Mouse (Mus musculus): ENCODE data around the gene Prkag3.

The Prkag3 gene

GRCm38 (mm10) chr1:74713859-74714730 is 34.9 kb downstream of the Prkag3 start:
- no peak for DNase-seq (ENCODE audit: extremely low spot score, low read depth, low spot score)

DNA sequence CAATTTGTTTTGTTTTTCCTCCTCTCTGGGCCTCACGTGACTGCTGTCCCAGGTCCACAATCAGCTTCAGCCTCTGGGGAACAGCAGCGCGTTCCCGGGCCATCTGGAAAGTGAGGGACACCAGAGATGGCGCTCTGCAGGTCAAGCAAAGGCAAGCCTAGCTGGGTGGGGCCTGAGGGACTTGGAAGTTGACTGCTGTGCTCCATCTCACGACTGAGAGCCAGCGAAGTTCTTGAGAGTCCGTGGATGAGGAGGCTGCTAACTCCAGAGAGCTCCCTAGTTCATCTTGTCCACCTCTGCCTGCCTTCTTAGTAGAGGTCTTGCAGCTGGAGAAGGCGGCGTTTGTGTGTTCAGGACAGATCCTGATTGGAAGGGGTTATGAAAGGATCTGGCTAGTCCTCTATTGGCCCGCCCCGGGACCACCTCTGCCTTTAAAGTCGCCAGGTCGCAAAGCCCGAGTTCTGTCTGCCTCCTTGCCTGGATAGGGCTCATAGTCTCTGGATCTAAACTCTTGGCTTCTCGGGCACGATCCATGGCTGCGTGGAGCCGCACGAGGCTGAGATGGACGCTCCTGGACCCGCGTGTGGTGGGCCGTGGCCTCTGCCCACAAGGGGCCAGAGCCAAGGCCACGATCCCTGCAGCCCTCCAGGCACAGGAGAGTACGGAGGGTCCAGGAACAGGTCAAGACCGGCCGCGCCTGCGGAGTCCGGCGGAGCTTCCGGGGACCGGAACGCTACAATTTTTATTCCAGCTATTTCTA is 35.7 kb downstream of the Prkag3 start, which contains the start of gene Cyp27a1:
Gene Cyp27a1, plus strand, starts transcription at position 476 of the 760 bp plus-strand sequence.
- DNase-seq (ENCODE audit: extremely low spot score, low read depth, low spot score) = peak; percentile 57

DNA sequence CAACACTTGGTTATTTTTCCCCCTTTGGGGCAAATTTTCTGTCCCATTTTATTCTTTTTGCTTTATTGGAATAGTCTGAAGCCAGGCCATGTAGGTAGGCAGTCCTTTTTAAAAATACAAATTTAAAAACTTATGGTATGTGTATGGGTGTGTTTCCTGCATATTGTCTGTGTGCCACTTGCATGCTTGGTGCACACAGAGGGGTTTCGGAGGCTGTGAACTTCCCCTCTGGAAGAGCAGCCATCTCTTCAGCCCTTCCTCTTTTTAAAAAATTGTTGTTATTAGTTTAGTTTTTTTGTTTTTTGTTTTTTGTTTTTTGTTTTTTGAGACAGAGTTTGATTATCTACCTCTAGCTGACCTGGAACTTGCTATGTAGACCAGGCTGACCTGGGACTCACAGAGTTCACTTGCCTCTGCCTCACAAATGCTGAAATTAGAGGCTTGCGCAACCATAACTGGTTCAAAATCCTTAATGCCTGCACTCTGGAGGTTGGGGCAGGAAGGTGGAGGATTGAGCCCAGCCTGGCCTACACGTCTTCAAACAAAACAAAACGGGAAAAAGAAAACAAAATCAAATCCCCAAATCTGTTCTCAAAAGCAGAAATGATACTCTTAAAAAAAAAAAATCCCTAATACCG is 36.4 kb downstream of the Prkag3 start:
- DNase-seq (ENCODE audit: extremely low spot score, low read depth, low spot score) = no peak

DNA sequence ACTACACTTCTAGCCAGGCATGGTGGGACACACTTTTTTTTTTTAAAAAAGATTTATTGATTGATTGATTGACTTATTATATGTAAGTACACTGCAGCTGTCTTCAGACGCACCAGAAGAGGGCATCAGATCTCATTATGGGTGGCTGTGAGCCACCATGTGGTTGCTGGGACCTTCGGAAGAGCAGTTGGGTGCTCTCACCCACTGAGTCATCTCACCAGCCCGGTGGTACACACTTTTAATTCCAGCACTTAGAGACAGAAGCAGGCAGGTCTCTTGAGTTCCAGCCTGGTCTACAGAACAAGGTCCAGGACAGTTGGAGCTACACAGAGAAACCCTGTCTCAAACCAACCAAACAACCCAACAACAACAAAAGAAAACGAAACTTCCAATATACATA is 37.0 kb downstream of the Prkag3 start:
- DNase-seq (ENCODE audit: extremely low spot score, low read depth, low spot score) = no peak

GRCm38 (mm10) chr1:74709566-74709965 is 39.5 kb downstream of the Prkag3 start:
- no peak for DNase-seq (ENCODE audit: extremely low spot score, low read depth, low spot score)

DNA sequence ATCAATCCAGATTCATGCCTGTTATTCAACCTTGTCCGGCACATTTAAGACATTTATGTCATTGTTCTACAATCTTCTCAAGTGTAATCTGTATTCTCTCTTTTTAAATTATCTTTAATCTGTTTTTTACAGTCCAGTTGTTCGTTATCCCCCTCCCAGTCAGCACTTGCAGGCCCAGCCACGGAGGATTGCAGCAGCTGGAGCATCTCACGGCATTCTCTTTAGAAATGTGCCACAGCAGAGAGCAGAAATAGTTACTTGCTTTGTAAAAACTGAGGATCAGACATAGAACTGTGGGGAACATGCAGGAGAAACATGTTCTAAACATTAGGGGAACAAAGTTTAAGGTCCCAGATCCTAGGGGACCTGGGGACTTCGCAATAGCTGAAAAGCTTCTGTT is 44.0 kb downstream of the Prkag3 start:
- DNase-seq (ENCODE audit: extremely low spot score, low read depth, low spot score) = no peak

GRCm38 (mm10) chr1:74704156-74704555 is 44.9 kb downstream of the Prkag3 start:
- no peak for DNase-seq (ENCODE audit: extremely low spot score, low read depth, low spot score)

DNA sequence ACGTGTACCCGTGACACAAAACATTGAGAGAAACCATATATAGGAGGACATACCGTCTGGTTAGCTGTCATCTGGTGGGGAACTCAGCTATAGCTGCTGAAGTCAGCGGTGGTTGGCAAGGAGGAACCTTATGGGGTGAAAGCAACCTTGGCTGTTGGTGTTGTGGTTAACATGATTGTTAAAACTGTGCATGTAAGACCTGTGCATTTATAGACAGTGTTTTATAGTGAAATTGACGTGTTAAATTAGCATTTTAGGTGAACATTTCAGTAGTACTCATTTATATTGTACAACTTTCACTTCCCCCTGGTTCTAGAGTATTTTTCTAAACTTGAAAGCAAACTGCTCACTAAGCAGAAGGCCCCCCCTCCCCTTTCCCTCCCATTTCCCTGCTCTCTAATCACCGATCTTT is 46.9 kb downstream of the Prkag3 start:
- DNase-seq (ENCODE audit: extremely low spot score, low read depth, low spot score) = no peak

DNA sequence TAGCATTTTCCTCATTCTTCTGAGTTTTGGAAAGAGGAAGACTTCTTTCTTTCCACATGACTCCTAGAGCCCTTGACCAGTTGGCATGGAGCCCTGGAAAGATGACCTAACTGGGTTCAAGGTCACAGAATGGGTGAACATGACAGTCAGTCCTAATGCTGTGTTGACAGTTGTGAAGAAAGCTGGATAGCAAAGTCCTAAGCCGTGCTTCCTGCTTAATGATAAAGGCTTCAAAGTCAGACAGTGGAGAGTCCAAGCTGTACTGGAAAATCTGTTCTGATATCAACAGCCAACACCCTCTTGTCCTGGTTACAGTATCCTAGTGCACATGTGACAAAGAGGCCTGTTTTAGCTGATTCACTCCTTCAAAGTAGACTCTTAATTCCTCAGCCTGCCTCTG is 50.2 kb downstream of the Prkag3 start:
- no peak for DNase-seq (ENCODE audit: extremely low spot score, low read depth, low spot score)

DNA sequence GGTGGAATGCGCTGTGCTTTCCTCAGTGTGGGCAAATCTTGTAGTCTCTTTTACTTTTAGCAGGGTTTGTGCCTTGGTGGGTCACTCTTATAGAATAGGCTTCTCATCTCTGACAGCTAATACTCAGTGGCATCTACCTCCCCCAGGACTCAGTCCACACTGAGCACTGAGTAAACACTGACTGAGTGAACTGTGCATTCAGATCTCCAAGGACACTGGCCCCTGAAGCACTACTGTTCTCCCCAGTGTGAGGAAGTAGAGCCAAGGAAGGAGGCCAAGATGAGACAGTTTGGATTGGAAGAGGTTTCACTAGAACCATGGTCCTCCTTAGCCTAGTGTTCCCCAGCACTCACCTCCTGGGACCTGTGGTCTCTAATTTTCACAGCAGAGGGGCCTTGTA is 50.7 kb downstream of the Prkag3 start:
- no peak for DNase-seq (ENCODE audit: extremely low spot score, low read depth, low spot score)

DNA sequence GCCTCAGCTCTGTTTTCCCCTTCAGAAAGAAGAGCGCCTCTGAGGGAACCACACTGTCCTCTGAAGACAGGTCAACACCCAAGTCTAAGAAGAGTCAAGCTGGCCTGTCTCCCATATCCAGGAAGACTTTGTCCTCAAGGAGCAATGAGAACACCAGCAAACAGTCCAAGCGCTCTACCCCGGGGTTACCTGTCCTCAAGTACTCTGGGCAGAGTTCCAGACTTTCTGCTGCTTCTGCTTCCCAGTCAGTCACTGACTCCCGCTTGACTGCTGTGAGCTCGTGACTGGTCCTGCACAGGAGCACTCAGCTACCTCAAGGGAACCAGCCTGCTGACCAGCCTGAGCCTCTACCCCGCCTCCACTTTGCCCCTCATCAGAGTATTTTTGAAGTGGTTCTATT is 51.6 kb downstream of the Prkag3 start:
- DNase-seq (ENCODE audit: extremely low spot score, low read depth, low spot score) = no peak

DNA sequence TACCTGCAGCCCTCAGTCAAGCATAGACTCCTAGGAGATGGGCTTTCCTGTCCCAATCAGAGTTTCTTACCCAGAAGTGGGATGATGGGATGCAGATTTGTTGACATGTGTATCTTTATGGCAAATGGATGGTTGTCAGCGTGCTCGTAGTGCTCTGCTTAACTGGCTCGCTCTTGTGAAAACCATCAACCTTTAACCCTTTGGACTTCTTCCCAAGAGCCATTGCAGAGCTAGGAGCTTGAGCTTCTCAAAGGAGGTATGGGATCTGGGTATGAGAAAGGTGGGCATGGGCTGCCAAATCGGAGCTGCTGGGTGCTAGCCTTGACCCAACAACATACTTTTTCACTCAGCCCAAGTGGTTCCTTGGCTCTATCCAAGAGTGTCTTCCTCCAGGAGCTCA is 53.2 kb downstream of the Prkag3 start:
- DNase-seq (ENCODE audit: extremely low spot score, low read depth, low spot score) = no peak

DNA sequence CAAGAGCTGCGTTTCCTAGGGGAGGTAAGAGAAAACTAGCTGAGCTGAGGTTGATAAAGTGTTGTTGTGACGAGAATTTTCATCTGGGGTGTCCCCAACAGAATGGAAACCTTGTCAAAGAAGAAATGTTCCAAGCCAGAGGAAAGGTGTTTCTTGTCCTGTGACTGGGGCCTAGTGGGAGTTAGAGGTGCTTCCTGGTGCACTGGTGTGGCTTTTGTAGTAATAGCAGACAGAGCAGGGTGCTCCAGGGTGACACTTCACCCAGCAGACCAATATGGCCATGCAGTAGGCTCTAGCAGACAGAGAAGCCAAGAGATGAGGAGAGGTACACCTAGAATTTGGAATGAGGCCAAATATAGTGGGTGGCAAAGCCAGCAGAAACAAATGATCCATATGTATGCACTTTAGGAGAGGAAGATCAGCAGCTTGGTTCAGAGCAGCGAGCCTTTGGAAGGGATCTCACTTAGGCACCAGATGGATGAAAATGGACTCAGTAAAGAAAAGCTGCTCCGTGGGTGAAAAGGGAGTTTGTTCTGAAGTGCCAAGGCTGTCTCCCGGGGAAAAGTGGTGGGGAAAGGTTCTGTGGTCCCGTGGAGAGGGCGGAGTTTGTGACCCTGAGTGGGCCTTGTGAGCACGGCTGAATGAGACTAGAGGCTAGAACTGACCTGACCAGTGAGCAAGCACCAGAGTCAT is 55.0 kb downstream of the Prkag3 start:
- DNase-seq (ENCODE audit: extremely low spot score, low read depth, low spot score) = no peak
